Mouse (Mus musculus): ENCODE data around the gene Klf8. TPM values are rescaled to one million over a fixed set of nuclear protein-coding genes. Genes with fewer than 3 reads are reported as not detected.
"Not testable (repeated sequence)": the region's sequence is repeated elsewhere in the genome, so short reads cannot be mapped to it uniquely, and the experiment has no call there.

Gene Klf8
- polyA plus RNA-seq (2015; fragmentation: Nextera tagmentation; extraction: Ambion mirVana): 0.66 and 1.7 TPM in 2 replicates

DNA sequence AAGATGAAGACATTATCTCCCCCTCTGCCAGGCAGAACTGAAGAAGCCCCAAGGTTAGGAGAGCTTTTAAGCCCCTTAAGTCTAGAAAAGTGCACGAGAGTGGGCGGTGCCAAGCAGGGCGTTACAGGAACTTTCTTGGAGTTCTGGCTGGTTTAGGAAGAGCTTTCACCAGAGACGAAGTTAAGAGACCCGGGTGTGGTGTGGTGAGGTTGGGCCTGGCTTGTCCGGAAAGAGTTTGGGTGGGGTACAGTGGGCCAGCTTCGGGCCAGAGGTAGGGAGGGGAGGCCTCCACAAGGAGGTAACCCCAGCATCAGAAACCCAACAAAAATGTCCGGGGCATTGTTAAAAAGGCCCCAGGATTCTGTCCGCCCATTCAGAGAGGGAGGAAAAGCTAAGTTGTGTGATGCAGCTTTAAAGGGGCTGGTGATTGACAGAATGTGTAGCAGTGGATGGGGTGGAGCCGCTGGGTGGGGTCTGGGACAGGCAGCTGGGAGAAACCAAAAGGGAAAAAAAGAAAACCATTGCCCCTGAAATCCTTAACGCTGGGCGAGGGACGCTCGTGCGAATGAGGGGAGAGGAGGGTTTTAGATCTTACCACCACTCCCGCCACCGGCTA, at the start of gene Klf8:
Gene Klf8, plus strand, starts transcription at position 163 of the 616 bp plus-strand sequence.
- H3K36me3 ChIP-seq (ENCODE audit: control insufficient read depth, insufficient read depth): no peaks in the 10 kb centered on the region
- H3K27ac ChIP-seq (ENCODE audit: low read length): no peak within 1 kb of the TSS
- H3K27me3 ChIP-seq (ENCODE audit: control insufficient read depth, insufficient read depth, low read length): no peaks in the 10 kb centered on the region
- no peak for ATAC-seq (replicated peaks; ENCODE audit: extremely low read depth, insufficient read depth, low FRiP score)
- 15% methylated on average over 14 of the region's 17 CpGs for WGBS
- peak within 1 kb of the TSS; percentile 78 for H3K4me2 ChIP-seq (ENCODE audit: low read depth, low read length)
- peak within 1 kb of the TSS; percentile 66 for H3K9ac ChIP-seq (ENCODE audit: low read length)
- H3K4me3 ChIP-seq (ENCODE audit: low read length): peak within 1 kb of the TSS; percentile 70
- H3K4me1 ChIP-seq (ENCODE audit: control insufficient read depth, insufficient read depth, low read length): no peaks in the 10 kb centered on the region
- H3K9me3 ChIP-seq (replicated peaks; ENCODE audit: control insufficient read depth, low read length): no peaks in the 10 kb centered on the region

DNA sequence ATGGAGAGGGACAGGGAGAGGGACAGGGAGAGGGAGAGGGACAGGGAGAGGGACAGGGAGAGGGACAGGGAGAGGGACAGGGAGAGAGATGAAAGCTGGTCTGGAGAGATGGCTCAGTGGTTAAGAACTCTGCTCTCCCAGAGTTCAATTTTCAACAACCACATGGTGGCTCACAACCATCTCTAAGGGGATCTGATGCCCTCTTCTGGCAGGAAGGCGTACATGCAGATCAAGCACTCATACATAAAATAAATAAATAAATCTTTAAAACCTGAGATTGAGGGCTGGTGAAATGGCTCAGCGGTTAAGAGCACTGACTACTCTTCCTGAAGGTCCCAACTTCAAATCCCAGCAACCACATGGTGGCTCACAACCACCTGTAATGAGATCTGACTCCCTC, 38.1 kb upstream of the Klf8 start:
- 68% methylated on average over 2 of the region's 2 CpGs for WGBS

DNA sequence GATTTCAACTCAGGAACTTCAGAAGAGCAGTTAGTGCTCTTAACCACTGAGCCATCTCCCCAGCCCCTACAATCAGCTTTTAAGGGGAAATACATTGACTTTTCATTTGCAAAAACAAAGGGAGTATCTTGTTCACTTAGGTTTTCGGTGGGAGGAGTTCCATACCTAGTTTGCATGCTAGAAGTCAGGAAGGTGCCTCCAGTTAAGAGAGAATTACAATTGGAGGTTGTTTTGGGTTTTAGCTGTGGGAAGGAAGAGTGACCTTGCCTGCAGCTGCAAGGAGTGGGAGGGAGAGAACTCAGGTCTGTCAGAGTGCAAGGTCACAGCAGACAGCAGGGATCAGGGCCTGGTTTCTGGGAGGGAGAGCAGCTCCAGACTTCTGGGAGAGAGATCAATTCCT, 26.2 kb upstream of the Klf8 start:
- no peaks in the 10 kb centered on the region for H3K9me3 ChIP-seq (replicated peaks; ENCODE audit: control insufficient read depth, low read length)
- no peak overlapping the region for H3K4me2 ChIP-seq (ENCODE audit: low read depth, low read length)
- no peaks in the 10 kb centered on the region for H3K36me3 ChIP-seq (ENCODE audit: control insufficient read depth, insufficient read depth)
- H3K4me3 ChIP-seq (ENCODE audit: low read length): no peak overlapping the region
- H3K9ac ChIP-seq (ENCODE audit: low read length): no peak overlapping the region
- no peaks in the 10 kb centered on the region for H3K27me3 ChIP-seq (ENCODE audit: control insufficient read depth, insufficient read depth, low read length)
- 70% methylated on average over 1 of the region's 1 CpGs for WGBS
- no peaks in the 10 kb centered on the region for H3K4me1 ChIP-seq (ENCODE audit: control insufficient read depth, insufficient read depth, low read length)
- H3K27ac ChIP-seq (ENCODE audit: low read length): no peak overlapping the region
- no peak for ATAC-seq (replicated peaks; ENCODE audit: extremely low read depth, insufficient read depth, low FRiP score)

More for the DNA sequence above, 38.1 kb upstream of the Klf8 start:
- H3K9ac ChIP-seq (ENCODE audit: low read length); H3K4me2 ChIP-seq (ENCODE audit: low read depth, low read length); H3K4me3 ChIP-seq (ENCODE audit: low read length); H3K9me3 ChIP-seq (replicated peaks; ENCODE audit: control insufficient read depth, low read length); H3K36me3 ChIP-seq (ENCODE audit: control insufficient read depth, insufficient read depth); H3K27ac ChIP-seq (ENCODE audit: low read length); H3K4me1 ChIP-seq (ENCODE audit: control insufficient read depth, insufficient read depth, low read length); ATAC-seq (replicated peaks; ENCODE audit: extremely low read depth, insufficient read depth, low FRiP score); H3K27me3 ChIP-seq (ENCODE audit: control insufficient read depth, insufficient read depth, low read length): not testable (repeated sequence)

DNA sequence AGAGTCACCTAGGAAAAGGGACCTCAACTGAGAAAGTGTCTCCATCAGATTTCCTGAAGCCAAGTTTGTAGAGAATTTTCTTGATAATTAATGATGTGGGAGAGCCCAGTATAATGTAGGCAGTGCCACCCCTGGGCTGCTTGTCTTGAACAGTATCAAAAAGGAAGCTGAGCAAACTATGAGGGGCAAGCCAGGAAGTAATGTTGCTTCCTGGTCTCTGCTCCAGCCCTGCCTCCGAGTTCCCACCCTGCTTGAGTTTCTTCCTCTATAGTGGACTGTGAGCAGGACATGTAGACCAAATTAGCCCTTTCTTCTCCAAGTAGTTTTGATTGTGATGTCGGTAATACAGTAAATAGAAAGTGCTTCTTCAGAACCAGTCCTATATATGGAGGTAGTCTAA, 6.0 kb upstream of the Klf8 start:
- 38% methylated on average over 2 of the region's 2 CpGs for WGBS
- H3K36me3 ChIP-seq (ENCODE audit: control insufficient read depth, insufficient read depth): no peaks in the 10 kb centered on the region
- no peaks in the 10 kb centered on the region for H3K9me3 ChIP-seq (replicated peaks; ENCODE audit: control insufficient read depth, low read length)
- H3K4me2 ChIP-seq (ENCODE audit: low read depth, low read length): no peak overlapping the region
- H3K4me3 ChIP-seq (ENCODE audit: low read length): no peak overlapping the region
- ATAC-seq (replicated peaks; ENCODE audit: extremely low read depth, insufficient read depth, low FRiP score): no peak
- H3K27me3 ChIP-seq (ENCODE audit: control insufficient read depth, insufficient read depth, low read length): no peaks in the 10 kb centered on the region
- no peak overlapping the region for H3K9ac ChIP-seq (ENCODE audit: low read length)
- H3K27ac ChIP-seq (ENCODE audit: low read length): no peak overlapping the region
- no peaks in the 10 kb centered on the region for H3K4me1 ChIP-seq (ENCODE audit: control insufficient read depth, insufficient read depth, low read length)

DNA sequence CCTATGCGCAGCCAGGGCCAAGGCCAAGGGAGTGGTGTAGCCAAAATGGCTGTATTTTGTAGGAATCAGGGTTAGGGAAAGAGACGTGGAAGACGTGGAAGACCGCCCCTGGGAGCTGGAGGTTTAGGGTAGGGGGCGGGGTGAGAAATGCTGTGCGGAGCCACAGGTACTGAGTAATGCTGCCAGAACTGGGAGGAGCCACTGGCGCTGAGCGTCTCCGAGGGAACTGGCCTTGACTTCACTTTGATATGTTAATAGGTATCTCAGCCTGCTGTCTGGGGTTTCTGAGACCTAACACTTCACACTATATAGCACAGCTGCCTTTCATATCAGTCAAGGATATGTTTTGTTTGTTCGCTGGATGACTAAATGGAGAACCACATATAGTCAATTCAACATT, 4.0 kb upstream of the Klf8 start:
- H3K9me3 ChIP-seq (replicated peaks; ENCODE audit: control insufficient read depth, low read length): no peaks in the 10 kb centered on the region
- no peak overlapping the region for H3K9ac ChIP-seq (ENCODE audit: low read length)
- no peak overlapping the region for H3K27ac ChIP-seq (ENCODE audit: low read length)
- H3K4me3 ChIP-seq (ENCODE audit: low read length): no peak overlapping the region
- no peaks in the 10 kb centered on the region for H3K4me1 ChIP-seq (ENCODE audit: control insufficient read depth, insufficient read depth, low read length)
- H3K36me3 ChIP-seq (ENCODE audit: control insufficient read depth, insufficient read depth): no peaks in the 10 kb centered on the region
- ATAC-seq (replicated peaks; ENCODE audit: extremely low read depth, insufficient read depth, low FRiP score): no peak
- H3K27me3 ChIP-seq (ENCODE audit: control insufficient read depth, insufficient read depth, low read length): no peaks in the 10 kb centered on the region
- H3K4me2 ChIP-seq (ENCODE audit: low read depth, low read length): no peak overlapping the region
- WGBS: 24% methylated on average over 10 of the region's 10 CpGs

DNA sequence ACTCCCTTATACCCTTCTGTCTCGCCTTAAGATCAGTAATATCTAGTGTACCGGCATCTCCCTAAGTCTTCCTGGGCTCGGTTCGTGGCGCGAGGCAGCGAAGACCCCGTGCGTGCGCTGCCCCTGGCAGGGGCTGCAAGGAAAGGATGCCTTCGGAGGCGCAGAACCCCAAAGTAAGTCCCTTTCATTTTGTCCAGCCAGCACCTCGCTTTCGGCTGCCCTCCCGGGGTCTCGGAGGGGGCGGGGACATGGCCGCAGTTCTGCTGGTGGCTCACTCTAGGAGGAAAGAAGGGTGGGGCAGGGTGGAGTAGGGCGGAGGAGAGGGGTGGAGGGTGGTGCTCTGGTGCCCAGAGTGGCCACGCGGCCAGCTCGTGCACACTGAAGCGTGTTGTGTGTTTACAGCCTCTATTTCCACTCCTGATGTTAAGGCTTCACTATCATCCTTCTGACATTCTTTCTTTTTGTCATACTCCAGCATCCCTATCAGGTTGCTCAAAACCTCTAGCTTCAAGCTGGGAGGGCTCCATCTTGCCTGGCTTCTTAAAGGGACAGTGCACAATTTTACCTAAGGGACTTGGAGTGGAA, 746 bp downstream of the Klf8 start:
- peak overlapping the region; percentile 66 for H3K9ac ChIP-seq (ENCODE audit: low read length)
- H3K36me3 ChIP-seq (ENCODE audit: control insufficient read depth, insufficient read depth): no peaks in the 10 kb centered on the region
- WGBS: 8% methylated on average over 22 of the region's 23 CpGs
- 0 out of 2 replicates have a peak, but pooled peaks have one; percentile 37 for ATAC-seq (replicated peaks; ENCODE audit: extremely low read depth, insufficient read depth, low FRiP score)
- H3K9me3 ChIP-seq (replicated peaks; ENCODE audit: control insufficient read depth, low read length): no peaks in the 10 kb centered on the region
- no peaks in the 10 kb centered on the region for H3K27me3 ChIP-seq (ENCODE audit: control insufficient read depth, insufficient read depth, low read length)
- H3K27ac ChIP-seq (ENCODE audit: low read length): no peak overlapping the region
- peak overlapping the region; percentile 70 for H3K4me3 ChIP-seq (ENCODE audit: low read length)
- peak overlapping the region; percentile 78 for H3K4me2 ChIP-seq (ENCODE audit: low read depth, low read length)
- H3K4me1 ChIP-seq (ENCODE audit: control insufficient read depth, insufficient read depth, low read length): no peaks in the 10 kb centered on the region

DNA sequence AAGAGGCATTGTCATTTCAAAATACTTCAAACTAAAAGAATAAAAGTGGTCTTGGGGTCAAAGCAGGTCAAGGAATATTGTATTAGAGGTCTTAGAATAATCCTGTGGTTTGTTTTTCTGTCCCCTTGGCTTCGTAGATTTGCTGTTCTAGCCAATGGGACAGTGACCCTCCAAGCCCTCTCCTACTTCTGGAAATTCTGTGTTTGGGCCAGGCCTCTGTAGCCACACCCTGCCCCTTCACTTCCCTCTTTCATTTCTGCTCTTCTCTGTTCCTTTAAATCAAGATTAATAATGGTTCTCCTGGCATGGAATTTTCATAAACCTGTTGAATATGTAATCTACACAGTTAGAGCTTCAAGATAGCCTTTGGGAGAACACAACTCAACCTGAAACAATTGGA, 17.0 kb downstream of the Klf8 start:
- Histone ChIP-seq H3K4me1 (ENCODE audit: control insufficient read depth, insufficient read depth, low read length) (no peaks in the 10 kb centered on the region), H3K36me3 (ENCODE audit: control insufficient read depth, insufficient read depth) (no peaks in the 10 kb centered on the region), H3K27me3 (ENCODE audit: control insufficient read depth, insufficient read depth, low read length) (no peaks in the 10 kb centered on the region), H3K27ac (ENCODE audit: low read length) (no peak overlapping the region), H3K4me2 (ENCODE audit: low read depth, low read length) (no peak overlapping the region), H3K4me3 (ENCODE audit: low read length) (no peak overlapping the region), H3K9ac (ENCODE audit: low read length) (no peak overlapping the region), H3K9me3 (replicated peaks; ENCODE audit: control insufficient read depth, low read length) (no peaks in the 10 kb centered on the region)
- ATAC-seq (replicated peaks; ENCODE audit: extremely low read depth, insufficient read depth, low FRiP score): no peak
- 77% methylated on average over 1 of the region's 1 CpGs for WGBS

DNA sequence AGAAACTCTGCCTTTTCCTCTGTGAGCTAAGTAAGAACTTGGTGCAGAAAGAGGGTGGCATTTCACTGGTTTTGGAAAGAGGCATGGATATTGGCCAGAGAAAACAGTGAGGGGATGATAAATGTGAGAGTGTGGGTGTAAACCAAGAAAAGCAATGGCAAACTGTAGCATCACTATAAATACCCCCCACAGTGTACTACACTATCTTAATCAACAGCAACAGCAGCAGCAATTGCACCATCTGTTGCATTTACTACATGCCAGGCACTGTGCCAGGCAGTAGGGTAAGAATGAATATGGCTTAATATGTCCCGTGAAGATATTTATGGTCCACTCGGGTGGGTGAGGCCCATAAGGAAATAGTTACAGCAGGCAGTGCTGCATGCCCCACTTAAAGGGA, 18.2 kb downstream of the Klf8 start:
- Histone ChIP-seq H3K27me3 (ENCODE audit: control insufficient read depth, insufficient read depth, low read length) (no peaks in the 10 kb centered on the region), H3K36me3 (ENCODE audit: control insufficient read depth, insufficient read depth) (no peaks in the 10 kb centered on the region), H3K4me2 (ENCODE audit: low read depth, low read length) (no peak overlapping the region), H3K27ac (ENCODE audit: low read length) (no peak overlapping the region), H3K9me3 (replicated peaks; ENCODE audit: control insufficient read depth, low read length) (no peaks in the 10 kb centered on the region), H3K9ac (ENCODE audit: low read length) (no peak overlapping the region), H3K4me3 (ENCODE audit: low read length) (no peak overlapping the region), H3K4me1 (ENCODE audit: control insufficient read depth, insufficient read depth, low read length) (no peaks in the 10 kb centered on the region)
- 42% methylated on average over 2 of the region's 2 CpGs for WGBS
- ATAC-seq (replicated peaks; ENCODE audit: extremely low read depth, insufficient read depth, low FRiP score): no peak

DNA sequence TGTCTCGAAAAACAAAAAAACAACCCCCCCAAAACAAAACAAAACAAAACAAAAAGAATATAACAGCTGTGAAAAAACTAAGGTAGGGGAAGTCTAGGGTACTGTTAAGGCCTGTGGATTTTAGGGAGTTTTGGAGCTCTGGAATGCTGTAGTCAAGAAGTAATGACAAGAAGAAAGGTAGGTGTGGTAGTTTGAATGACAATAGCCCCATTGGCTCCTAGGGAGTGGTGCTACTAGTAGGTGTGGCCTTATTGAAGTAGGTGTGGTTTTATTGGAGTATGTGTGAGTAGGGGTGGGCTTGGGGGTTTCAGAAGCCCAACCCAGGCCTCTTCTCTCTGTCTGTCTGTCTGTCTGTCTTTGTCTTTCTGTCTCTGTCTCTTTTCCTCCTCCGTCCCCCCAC, 44.9 kb downstream of the Klf8 start:
- Histone ChIP-seq H3K9ac (ENCODE audit: low read length) (no peak overlapping the region), H3K4me3 (ENCODE audit: low read length) (no peak overlapping the region), H3K9me3 (replicated peaks; ENCODE audit: control insufficient read depth, low read length) (no peaks in the 10 kb centered on the region), H3K27ac (ENCODE audit: low read length) (no peak overlapping the region), H3K27me3 (ENCODE audit: control insufficient read depth, insufficient read depth, low read length) (no peaks in the 10 kb centered on the region), H3K4me2 (ENCODE audit: low read depth, low read length) (no peak overlapping the region), H3K4me1 (ENCODE audit: control insufficient read depth, insufficient read depth, low read length) (no peaks in the 10 kb centered on the region), H3K36me3 (ENCODE audit: control insufficient read depth, insufficient read depth) (no peaks in the 10 kb centered on the region)
- 61% methylated on average over 2 of the region's 2 CpGs for WGBS
- ATAC-seq (replicated peaks; ENCODE audit: extremely low read depth, insufficient read depth, low FRiP score): no peak
